Mouse (Mus musculus) heart, postnatal 0 days (tissue): Measurements from ENCODE around the gene Pde4a.

Experiments
- CTCF ChIP-seq: IDR thresholded peaks from 2 replicates; pipeline ENCODE4 v1.5.1; 2016; ENCODE audit warnings: antibody characterized with exemption, control low read depth, low read depth
- EP300 ChIP-seq: IDR thresholded peaks from 2 replicates; pipeline ENCODE4 v1.6.1; 2016; ENCODE audit warnings: antibody characterized with exemption, low read depth

- TF ChIP-seq CTCF (no peak), EP300 (no peak)
Observed at GRCm38 (mm10) chr9:21231551-21231950, 66.0 kb downstream of the Pde4a start.
